Mouse (Mus musculus) heart, postnatal 0 days (tissue): Measurements from ENCODE around the gene Ssxb2.
"Not testable (repeated sequence)": the region's sequence is repeated elsewhere in the genome, so short reads cannot be mapped to it uniquely, and the experiment has no call there.

Experiments used
- CTCF ChIP-seq: IDR thresholded peaks from 2 replicates; pipeline ENCODE4 v1.5.1; 2016; ENCODE audit warnings: antibody characterized with exemption, control low read depth, low read depth
- EP300 ChIP-seq: IDR thresholded peaks from 2 replicates; pipeline ENCODE4 v1.6.1; 2016; ENCODE audit warnings: antibody characterized with exemption, low read depth

GRCm38 (mm10) chrX:8413005-8413404, 48.5 kb downstream of the Ssxb2 start, which contains the start of gene Ssxb1:
- TF ChIP-seq EP300, CTCF: not testable (repeated sequence)
